25 mouse cellular contexts compared by ENCODE assay signal in genomic region chr4:62856406-62856805, GRCm38 (mm10).
DNase-seq lines count a peak whose midpoint lies in the region; ATAC-seq lines count a peak whose summit lies in the region.
"Had no signal": no experiment of that assay in that cellular context is flagged by ENCODE, and none has a peak within 500 bp of the region (broad histone marks: within the 10 kb centered on the region; RNA-seq: fewer than 3 reads in every experiment).

No protein-coding gene starts in this region.

- no peak overlapping the region for H3K4me3 ChIP-seq in hindbrain, embryonic 10.5 days
- H3K4me3 ChIP-seq in hindbrain, embryonic 13.5 days = no peak overlapping the region
- no peak overlapping the region for H3K4me3 ChIP-seq in embryonic facial prominence, embryonic 12.5 days
- H3K4me3 ChIP-seq: forebrain, embryonic 10.5 days; forebrain, embryonic 13.5 days; gastrocnemius, adult 2 months; heart, embryonic 13.5 days; hindbrain, embryonic 12.5 days; intestine, embryonic 15.5 days had no signal

- WGBS in hindbrain, embryonic 10.5 days = 76% methylated on average over 3 of the region's 3 CpGs
- 81% methylated on average over 3 of the region's 3 CpGs for WGBS in hindbrain, embryonic 13.5 days
- 34% methylated on average over 3 of the region's 3 CpGs for WGBS in embryonic facial prominence, embryonic 12.5 days

- H3K4me1 ChIP-seq in hindbrain, embryonic 10.5 days (replicated peaks) = no peaks in the 10 kb centered on the region
- H3K4me1 ChIP-seq in hindbrain, embryonic 13.5 days (replicated peaks) = no peaks in the 10 kb centered on the region
- peaks cover 13% of the 10 kb centered on the region; the same call in 1 of the 2 replicates for H3K4me1 ChIP-seq in embryonic facial prominence, embryonic 12.5 days
- H3K4me1 ChIP-seq: forebrain, embryonic 13.5 days; hindbrain, embryonic 12.5 days; intestine, embryonic 15.5 days had no signal

- H3K4me2 ChIP-seq in hindbrain, embryonic 13.5 days = no peak overlapping the region
- H3K4me2 ChIP-seq in embryonic facial prominence, embryonic 12.5 days (replicated peaks) = no peak overlapping the region
- H3K4me2 ChIP-seq: forebrain, embryonic 13.5 days; heart, embryonic 13.5 days; hindbrain, embryonic 12.5 days; intestine, embryonic 15.5 days had no signal

- no peaks in the 10 kb centered on the region for H3K27me3 ChIP-seq in hindbrain, embryonic 10.5 days (ENCODE audit: insufficient read depth, poor library complexity, severe bottlenecking)
- no peaks in the 10 kb centered on the region for H3K27me3 ChIP-seq in hindbrain, embryonic 13.5 days
- H3K27me3 ChIP-seq in embryonic facial prominence, embryonic 12.5 days = peaks cover 3% of the 10 kb centered on the region; the same call in 1 of the 2 replicates
- H3K27me3 ChIP-seq: forebrain, embryonic 13.5 days; heart, embryonic 13.5 days; hindbrain, embryonic 12.5 days; intestine, embryonic 15.5 days had no signal

- H3K27ac ChIP-seq in hindbrain, embryonic 10.5 days = no peak overlapping the region
- H3K27ac ChIP-seq in hindbrain, embryonic 13.5 days = no peak overlapping the region
- H3K27ac ChIP-seq in embryonic facial prominence, embryonic 12.5 days = peak overlapping the region; percentile 12; the same call in 1 of the 2 replicates
- H3K27ac ChIP-seq: forebrain, embryonic 10.5 days; forebrain, embryonic 13.5 days; gastrocnemius, adult 2 months; heart, embryonic 13.5 days; hindbrain, embryonic 12.5 days; intestine, embryonic 15.5 days had no signal

- H3K36me3 ChIP-seq in hindbrain, embryonic 10.5 days = no peaks in the 10 kb centered on the region
- H3K36me3 ChIP-seq in hindbrain, embryonic 13.5 days = no peaks in the 10 kb centered on the region
- no peaks in the 10 kb centered on the region for H3K36me3 ChIP-seq in embryonic facial prominence, embryonic 12.5 days
- H3K36me3 ChIP-seq: forebrain, embryonic 10.5 days; heart, embryonic 13.5 days; hindbrain, embryonic 12.5 days; intestine, embryonic 15.5 days had no signal

- ATAC-seq in hindbrain, embryonic 13.5 days (ENCODE audit: low FRiP score) = no peak
- no peak for ATAC-seq in embryonic facial prominence, embryonic 12.5 days (ENCODE audit: insufficient number of reproducible peaks, insufficient read depth, low FRiP score, low TSS enrichment)
- ATAC-seq: CD4-positive, CD25-positive, alpha-beta regulatory T cell, adult 4 months; forebrain, embryonic 13.5 days; forebrain, embryonic 16.5 days; hindbrain, embryonic 16.5 days; intestine, embryonic 15.5 days had no signal

- no peak overlapping the region for H3K9ac ChIP-seq in hindbrain, embryonic 13.5 days
- H3K9ac ChIP-seq in embryonic facial prominence, embryonic 12.5 days = no peak overlapping the region
- H3K9ac ChIP-seq: forebrain, embryonic 13.5 days; heart, embryonic 13.5 days; hindbrain, embryonic 12.5 days; intestine, embryonic 15.5 days had no signal

- no peaks in the 10 kb centered on the region for H3K9me3 ChIP-seq in hindbrain, embryonic 10.5 days
- H3K9me3 ChIP-seq in hindbrain, embryonic 13.5 days = no peaks in the 10 kb centered on the region; the same call in 1 of the 2 replicates
- H3K9me3 ChIP-seq in embryonic facial prominence, embryonic 12.5 days = no peaks in the 10 kb centered on the region
- H3K9me3 ChIP-seq: forebrain, embryonic 10.5 days; forebrain, embryonic 13.5 days; heart, embryonic 13.5 days; hindbrain, embryonic 12.5 days; intestine, embryonic 15.5 days had no signal

- peak; percentile 25 for DNase-seq in hindbrain, embryonic 10.5 days (ENCODE audit: low spot score)
- DNase-seq in embryo, embryonic 11 days = peak; percentile 18
- DNase-seq in layer of hippocampus, adult 11-12 months (ENCODE audit: low spot score) = no peak
- DNase-seq in lung, postnatal 25 days (ENCODE audit: low spot score) = no peak
- DNase-seq: adrenal gland, adult 2 months; adrenal gland, postnatal 14 days; cerebellum, adult 11-12 months; cerebellum, adult 8-10 months; cerebellum, postnatal 36 days; gastrocnemius, adult 2 months; gastrocnemius, postnatal 14 days; heart, adult 11 months; heart, postnatal 14 days; heart, postnatal 4 days; kidney, adult 11 months had no signal

Comparison
In these comparisons a context has a peak if more than half of its experiments do, and no peak if none do; other contexts are left out.
1. DNase-seq: peak in hindbrain, embryonic 10.5 days (single experiment) and embryo, embryonic 11 days (single experiment); none in layer of hippocampus, adult 11-12 months (single experiment) and lung, postnatal 25 days (single experiment).